Mouse (Mus musculus): ENCODE data around the gene Cenpl. TPM values are rescaled to one million over a fixed set of nuclear protein-coding genes. Genes with fewer than 3 reads are reported as not detected.
"Not testable (repeated sequence)": the region's sequence is repeated elsewhere in the genome, so short reads cannot be mapped to it uniquely, and the experiment has no call there.

The Cenpl gene
- polyA plus RNA-seq (2015; fragmentation: Nextera tagmentation; extraction: Ambion mirVana) = 29.9 and 32.8 TPM in 2 replicates

- no peaks in the 10 kb centered on the region for H3K27me3 ChIP-seq (ENCODE audit: insufficient read depth, low read length)
- H3K9ac ChIP-seq (replicated peaks; ENCODE audit: low read length) = peak within 1 kb of the TSS; percentile 89
- H3K4me3 ChIP-seq (ENCODE audit: low read length) = peak within 1 kb of the TSS; percentile 85
- H3K4me2 ChIP-seq (replicated peaks; ENCODE audit: low read depth, low read length) = peak within 1 kb of the TSS; percentile 94
- H3K27ac ChIP-seq (ENCODE audit: low read length) = peak within 1 kb of the TSS; percentile 81
- H3K36me3 ChIP-seq (ENCODE audit: insufficient read depth, low read length) = peaks cover 2% of the 10 kb centered on the region; the same call in 1 of the 2 replicates
- WGBS = under 1% methylated on average over 57 of the region's 57 CpGs
- H3K4me1 ChIP-seq (ENCODE audit: insufficient read depth, low read length) = peaks cover 31% of the 10 kb centered on the region
- peak; percentile 98 for ATAC-seq (ENCODE audit: low FRiP score, low TSS enrichment)
- no peaks in the 10 kb centered on the region for H3K9me3 ChIP-seq (ENCODE audit: low read length)
These were observed at the start of gene Cenpl, which contains the start of gene Dars2 for GRCm38 (mm10) chr1:161070352-161071271. Cenpl (plus strand) TSS chr1:161070713. Dars2 (minus strand) TSS chr1:161070658.

DNA sequence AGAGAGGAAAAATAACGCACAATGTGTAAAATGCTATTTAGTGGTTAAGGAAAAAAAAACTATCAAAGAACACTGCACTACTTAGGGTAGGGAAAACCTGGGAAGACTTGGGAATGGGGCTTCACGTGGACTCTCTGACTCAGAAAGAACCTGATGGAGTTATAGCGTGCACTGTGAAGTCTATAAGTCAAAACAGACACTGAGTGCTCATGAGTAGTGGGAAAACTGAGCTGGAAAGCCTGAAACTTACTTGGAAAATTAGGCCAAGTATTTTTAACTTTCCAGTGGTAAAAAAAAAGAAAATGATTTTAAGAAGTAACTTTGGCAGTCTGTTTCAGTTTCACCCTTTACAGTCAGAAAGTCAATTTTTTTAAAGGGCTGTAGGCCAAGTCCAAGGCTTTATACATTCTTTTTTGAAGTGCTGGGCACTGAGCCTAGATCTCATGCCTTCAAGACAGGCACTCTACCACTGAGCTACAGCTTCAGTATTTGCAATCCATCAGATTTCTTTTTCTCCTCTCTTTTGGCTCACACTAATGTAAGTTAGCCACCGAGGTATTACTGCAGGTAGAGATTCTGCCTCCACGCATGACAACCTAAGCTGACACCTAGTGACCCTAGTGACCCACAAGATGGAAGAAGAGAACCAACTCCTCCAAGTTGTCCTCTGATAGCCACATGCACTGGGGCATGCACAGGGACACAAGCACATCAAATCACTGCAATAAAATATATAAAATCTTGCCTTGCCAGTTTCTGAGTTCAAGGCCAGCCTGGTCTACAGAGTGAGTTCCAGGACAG is 44.9 kb upstream of the Cenpl start:
- Histone ChIP-seq H3K27ac (ENCODE audit: low read length) (no peak overlapping the region), H3K9ac (replicated peaks; ENCODE audit: low read length) (no peak overlapping the region), H3K4me2 (replicated peaks; ENCODE audit: low read depth, low read length) (no peak overlapping the region), H3K27me3 (ENCODE audit: insufficient read depth, low read length) (no peaks in the 10 kb centered on the region), H3K4me1 (ENCODE audit: insufficient read depth, low read length) (no peaks in the 10 kb centered on the region), H3K36me3 (ENCODE audit: insufficient read depth, low read length) (peaks cover 15% of the 10 kb centered on the region), H3K4me3 (ENCODE audit: low read length) (no peak overlapping the region), H3K9me3 (ENCODE audit: low read length) (no peaks in the 10 kb centered on the region)
- 78% methylated on average over 5 of the region's 5 CpGs for WGBS
- ATAC-seq (ENCODE audit: low FRiP score, low TSS enrichment) = no peak

- ATAC-seq (ENCODE audit: low FRiP score, low TSS enrichment) = no peak
- no peak overlapping the region for H3K27ac ChIP-seq (ENCODE audit: low read length)
- no peaks in the 10 kb centered on the region for H3K9me3 ChIP-seq (ENCODE audit: low read length)
- no peaks in the 10 kb centered on the region for H3K27me3 ChIP-seq (ENCODE audit: insufficient read depth, low read length)
- no peak overlapping the region for H3K4me2 ChIP-seq (replicated peaks; ENCODE audit: low read depth, low read length)
- no peak overlapping the region for H3K9ac ChIP-seq (replicated peaks; ENCODE audit: low read length)
- H3K4me3 ChIP-seq (ENCODE audit: low read length) = no peak overlapping the region
- 94% methylated on average over 2 of the region's 2 CpGs for WGBS
- H3K36me3 ChIP-seq (ENCODE audit: insufficient read depth, low read length) = peaks cover 23% of the 10 kb centered on the region
- H3K4me1 ChIP-seq (ENCODE audit: insufficient read depth, low read length) = no peaks in the 10 kb centered on the region
These were observed 43.3 kb upstream of the Cenpl start for GRCm38 (mm10) chr1:161027196-161027595.

DNA sequence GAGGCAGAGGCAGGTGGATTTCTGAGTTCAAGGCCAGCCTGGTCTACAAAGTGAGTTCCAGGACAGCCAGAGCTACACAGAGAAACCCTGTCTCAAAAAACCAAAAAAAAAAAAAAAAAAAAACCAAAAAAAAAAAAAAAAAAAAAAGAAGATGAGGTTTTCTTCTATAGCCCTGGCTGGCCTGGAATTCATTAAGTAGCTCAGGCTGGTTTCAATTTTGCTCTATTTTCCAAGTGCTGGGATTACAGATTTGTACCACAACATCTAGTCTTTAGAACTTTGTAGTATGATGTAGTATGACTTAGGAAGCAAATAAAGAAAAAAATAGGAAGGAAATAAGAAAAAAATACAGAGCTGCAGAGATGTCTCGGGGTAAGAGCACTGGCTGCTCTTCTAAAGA is 42.1 kb upstream of the Cenpl start:
- not testable (repeated sequence) for H3K4me3 ChIP-seq (ENCODE audit: low read length); H3K4me2 ChIP-seq (replicated peaks; ENCODE audit: low read depth, low read length); H3K9ac ChIP-seq (replicated peaks; ENCODE audit: low read length); H3K27ac ChIP-seq (ENCODE audit: low read length); ATAC-seq (ENCODE audit: low FRiP score, low TSS enrichment); H3K4me1 ChIP-seq (ENCODE audit: insufficient read depth, low read length); H3K27me3 ChIP-seq (ENCODE audit: insufficient read depth, low read length); H3K9me3 ChIP-seq (ENCODE audit: low read length)
- 88% methylated on average over 1 of the region's 1 CpGs for WGBS
- H3K36me3 ChIP-seq (ENCODE audit: insufficient read depth, low read length) = peaks cover 22% of the 10 kb centered on the region

GRCm38 (mm10) chr1:161030058-161030457 is 40.5 kb upstream of the Cenpl start:
- Histone ChIP-seq H3K9ac (replicated peaks; ENCODE audit: low read length) (no peak overlapping the region), H3K9me3 (ENCODE audit: low read length) (no peaks in the 10 kb centered on the region), H3K27me3 (ENCODE audit: insufficient read depth, low read length) (no peaks in the 10 kb centered on the region), H3K4me3 (ENCODE audit: low read length) (no peak overlapping the region), H3K4me1 (ENCODE audit: insufficient read depth, low read length) (peaks cover 8% of the 10 kb centered on the region; the same call in 1 of the 2 replicates), H3K27ac (ENCODE audit: low read length) (no peak overlapping the region), H3K36me3 (ENCODE audit: insufficient read depth, low read length) (peaks cover 22% of the 10 kb centered on the region), H3K4me2 (replicated peaks; ENCODE audit: low read depth, low read length) (no peak overlapping the region)
- ATAC-seq (ENCODE audit: low FRiP score, low TSS enrichment) = no peak
- 93% methylated on average over 3 of the region's 3 CpGs for WGBS

DNA sequence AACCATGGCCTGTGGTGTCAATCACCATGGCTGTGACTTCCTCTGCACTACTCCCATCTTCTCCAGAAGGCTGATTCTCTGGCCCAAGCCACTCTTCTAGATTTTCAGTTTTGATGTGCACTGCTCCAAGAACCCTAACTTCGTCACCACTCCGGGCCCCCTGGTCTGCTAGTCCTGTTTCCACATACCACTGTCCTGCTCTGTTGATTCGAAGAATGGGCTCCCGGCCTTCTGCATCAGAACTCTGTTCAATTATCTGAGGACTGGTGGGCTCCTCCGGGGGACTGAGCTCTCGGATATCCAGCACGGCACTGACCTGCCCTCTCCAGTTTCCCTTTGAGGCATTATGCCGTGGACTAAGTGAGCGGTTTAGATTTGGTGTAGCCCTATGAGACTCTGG is 38.6 kb upstream of the Cenpl start:
- WGBS = 81% methylated on average over 9 of the region's 9 CpGs
- H3K4me1 ChIP-seq (ENCODE audit: insufficient read depth, low read length) = peaks cover 12% of the 10 kb centered on the region; the same call in 1 of the 2 replicates

GRCm38 (mm10) chr1:161032345-161032744 is 38.2 kb upstream of the Cenpl start:
- WGBS = 90% methylated on average over 7 of the region's 7 CpGs
- Histone ChIP-seq H3K36me3 (ENCODE audit: insufficient read depth, low read length) (peaks cover 32% of the 10 kb centered on the region), H3K9me3 (ENCODE audit: low read length) (no peaks in the 10 kb centered on the region), H3K4me2 (replicated peaks; ENCODE audit: low read depth, low read length) (no peak overlapping the region), H3K27ac (ENCODE audit: low read length) (no peak overlapping the region), H3K9ac (replicated peaks; ENCODE audit: low read length) (no peak overlapping the region), H3K27me3 (ENCODE audit: insufficient read depth, low read length) (no peaks in the 10 kb centered on the region), H3K4me3 (ENCODE audit: low read length) (no peak overlapping the region), H3K4me1 (ENCODE audit: insufficient read depth, low read length) (peaks cover 14% of the 10 kb centered on the region; the same call in 1 of the 2 replicates)
- no peak for ATAC-seq (ENCODE audit: low FRiP score, low TSS enrichment)

More for the DNA sequence above, 38.6 kb upstream of the Cenpl start:
- H3K36me3 ChIP-seq (ENCODE audit: insufficient read depth, low read length) = peaks cover 30% of the 10 kb centered on the region
- H3K9me3 ChIP-seq (ENCODE audit: low read length) = no peaks in the 10 kb centered on the region
- ATAC-seq (ENCODE audit: low FRiP score, low TSS enrichment) = no peak
- no peaks in the 10 kb centered on the region for H3K27me3 ChIP-seq (ENCODE audit: insufficient read depth, low read length)
- no peak overlapping the region for H3K9ac ChIP-seq (replicated peaks; ENCODE audit: low read length)
- no peak overlapping the region for H3K27ac ChIP-seq (ENCODE audit: low read length)
- H3K4me3 ChIP-seq (ENCODE audit: low read length) = no peak overlapping the region
- H3K4me2 ChIP-seq (replicated peaks; ENCODE audit: low read depth, low read length) = no peak overlapping the region

- Histone ChIP-seq H3K4me2 (replicated peaks; ENCODE audit: low read depth, low read length) (peak overlapping the region; percentile 56), H3K4me3 (ENCODE audit: low read length) (peak overlapping the region; percentile 92), H3K27ac (ENCODE audit: low read length) (peak overlapping the region; percentile 95), H3K36me3 (ENCODE audit: insufficient read depth, low read length) (peaks cover 42% of the 10 kb centered on the region), H3K27me3 (ENCODE audit: insufficient read depth, low read length) (no peaks in the 10 kb centered on the region), H3K9me3 (ENCODE audit: low read length) (no peaks in the 10 kb centered on the region), H3K4me1 (ENCODE audit: insufficient read depth, low read length) (peaks cover 21% of the 10 kb centered on the region), H3K9ac (replicated peaks; ENCODE audit: low read length) (peak overlapping the region; percentile 85)
- ATAC-seq (ENCODE audit: low FRiP score, low TSS enrichment) = no peak
- under 1% methylated on average over 21 of the region's 21 CpGs for WGBS
These were observed 36.6 kb upstream of the Cenpl start for GRCm38 (mm10) chr1:161033856-161034434.

DNA sequence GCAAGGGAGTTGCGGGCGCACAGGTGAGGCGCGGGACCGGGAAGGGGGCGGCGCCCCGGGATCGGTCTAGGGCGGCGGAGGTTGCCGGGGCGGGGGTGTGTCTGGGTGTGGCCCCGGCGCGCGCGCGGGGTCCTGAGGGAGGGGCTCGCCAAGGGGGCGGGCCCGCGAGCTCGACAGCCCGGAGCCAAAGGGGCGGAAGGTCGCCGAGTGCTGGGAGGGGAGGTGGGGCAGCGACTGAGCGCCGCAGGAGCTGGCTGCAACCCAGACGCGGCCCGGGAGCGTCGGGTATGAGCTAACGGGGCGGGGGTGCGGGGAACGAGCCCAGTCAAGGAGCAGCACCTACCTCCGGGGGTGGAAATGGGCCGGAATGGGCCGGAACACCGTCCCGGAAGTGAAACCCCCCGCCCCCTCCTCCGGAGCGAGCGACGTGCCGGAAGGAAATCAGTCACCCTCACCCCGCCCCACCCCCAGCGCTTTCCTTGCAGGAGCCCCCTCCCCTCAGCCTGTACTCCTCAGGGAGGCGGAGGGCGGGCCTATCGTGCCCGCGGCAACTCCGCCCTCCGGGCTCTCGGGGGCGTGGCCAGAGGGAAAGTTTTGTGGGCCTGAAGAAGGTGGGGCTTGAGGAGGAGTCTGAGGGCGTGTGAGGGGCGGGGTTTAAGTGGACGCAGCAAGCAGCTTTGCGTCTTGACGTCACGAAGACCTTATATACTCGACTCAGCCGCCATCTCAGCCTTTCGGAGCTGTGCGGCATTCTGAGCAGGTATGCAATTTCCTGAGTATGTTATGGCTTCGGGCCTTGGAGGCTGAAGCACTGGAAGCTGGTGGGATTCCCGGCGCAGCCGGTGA is 35.9 kb upstream of the Cenpl start, which contains the start of gene Zbtb37:
Gene Zbtb37, minus strand, starts transcription at position 415 of the 846 bp plus-strand sequence.
- no peaks in the 10 kb centered on the region for H3K27me3 ChIP-seq (ENCODE audit: insufficient read depth, low read length)
- peak; percentile 92 for ATAC-seq (ENCODE audit: low FRiP score, low TSS enrichment)
- peaks cover 42% of the 10 kb centered on the region for H3K36me3 ChIP-seq (ENCODE audit: insufficient read depth, low read length)
- peaks cover 21% of the 10 kb centered on the region for H3K4me1 ChIP-seq (ENCODE audit: insufficient read depth, low read length)
- peak within 1 kb of the TSS; percentile 95 for H3K27ac ChIP-seq (ENCODE audit: low read length)
- peak within 1 kb of the TSS; percentile 91 for H3K4me2 ChIP-seq (replicated peaks; ENCODE audit: low read depth, low read length)
- H3K9me3 ChIP-seq (ENCODE audit: low read length) = no peaks in the 10 kb centered on the region
- whole genome bisulfite sequencing = under 1% methylated on average over 53 of the region's 76 CpGs
- H3K9ac ChIP-seq (replicated peaks; ENCODE audit: low read length) = peak within 1 kb of the TSS; percentile 99
- peak within 1 kb of the TSS; percentile 92 for H3K4me3 ChIP-seq (ENCODE audit: low read length)

All from kidney, embryonic 16.5 days (tissue).